Mouse (Mus musculus) kidney, embryonic 16.5 days (tissue): ENCODE data around the gene Slc22a7. TPM values are rescaled to one million over a fixed set of nuclear protein-coding genes. Genes with fewer than 3 reads are reported as not detected.

Experiments used
- ATAC-seq: fragments of 200-750 bp; cut with Nextera tagmentation; 2 replicates; pipeline ENCODE4 v1.8.0; 2017; ENCODE audit warnings: moderate TSS enrichment; ENCODE audit not compliant: low FRiP score, low TSS enrichment
- H3K27ac ChIP-seq: fragments of 300-500 bp; sonication (generic); 2 replicates; pipeline ENCODE4 v1.5.1; 2014; ENCODE audit warnings: low read length
- H3K27me3 ChIP-seq: fragments of 300-500 bp; sonication (generic); 2 replicates; pipeline ENCODE4 v1.6.1; 2014; ENCODE audit warnings: low read length, control low read depth, mixed read lengths; ENCODE audit not compliant: insufficient read depth
- H3K36me3 ChIP-seq: fragments of 300-500 bp; sonication (generic); 2 replicates; pipeline ENCODE4 v1.6.1; 2014; ENCODE audit warnings: low read length, control low read depth, mixed read lengths; ENCODE audit not compliant: insufficient read depth
- H3K4me1 ChIP-seq: fragments of 300-500 bp; sonication (generic); 2 replicates; pipeline ENCODE4 v1.6.1; 2014; ENCODE audit warnings: low read length, control low read depth, mixed read lengths; ENCODE audit not compliant: insufficient read depth
- H3K4me2 ChIP-seq: fragments of 300-500 bp; sonication (generic); replicated peaks from 2 replicates; pipeline ENCODE4 v1.6.1; 2014; ENCODE audit warnings: low read depth, low read length
- H3K4me3 ChIP-seq: fragments of 300-500 bp; sonication (generic); 2 replicates; pipeline ENCODE4 v1.5.1; 2014; ENCODE audit warnings: mild to moderate bottlenecking, low read length
- H3K9ac ChIP-seq: fragments of 300-500 bp; sonication (generic); replicated peaks from 2 replicates; pipeline ENCODE4 v1.6.1; 2014; ENCODE audit warnings: low read length
- H3K9me3 ChIP-seq: fragments of 300-500 bp; sonication (generic); 2 replicates; pipeline ENCODE4 v1.6.1; 2016; ENCODE audit warnings: low read length, control low read depth
- WGBS: fragments of 180-500 bp; shearing (Covaris S2); extraction: QIAGEN DNeasy Blood & Tissue Kit; methylation state at CpG from one replicate; pipeline ENCODE4 v1.1.7; 2014; 5-methylcytosine and 5-hydroxymethylcytosine counted together
- polyA plus RNA-seq: library from polyadenylated mRNA; unstranded; fragments of >200 nt; fragmentation: Nextera tagmentation; extraction: Ambion mirVana; gene quantifications from 2 replicates; pipeline ENCODE4 v1.2.1, GENCODE M21; 2015

Gene Slc22a7
- polyA plus RNA-seq, 1 experiment from 2014 or later: 0.32 TPM

- H3K9me3 ChIP-seq: no peaks in the 10 kb centered on the region
- H3K9ac ChIP-seq: no peak overlapping the region
- no peak for ATAC-seq
- peaks cover 11% of the 10 kb centered on the region for H3K4me1 ChIP-seq
- peaks cover 49% of the 10 kb centered on the region for H3K27me3 ChIP-seq
- 9% methylated on average over 8 of the region's 8 CpGs for WGBS
- H3K27ac ChIP-seq: no peak overlapping the region
- peak overlapping the region; percentile 54 for H3K4me2 ChIP-seq
- no peaks in the 10 kb centered on the region for H3K36me3 ChIP-seq
- H3K4me3 ChIP-seq: peak overlapping the region; percentile 43
Measured at GRCm38 (mm10) chr17:46461347-46461746, 23.1 kb upstream of the Slc22a7 start.

GRCm38 (mm10) chr17:46460673-46461072 is 22.4 kb upstream of the Slc22a7 start:
- Histone ChIP-seq H3K4me3 (peak overlapping the region; percentile 43), H3K27me3 (peaks cover 56% of the 10 kb centered on the region), H3K4me2 (peak overlapping the region; percentile 54), H3K4me1 (peaks cover 11% of the 10 kb centered on the region), H3K9ac (peak overlapping the region; percentile 53), H3K9me3 (no peaks in the 10 kb centered on the region), H3K27ac (no peak overlapping the region), H3K36me3 (no peaks in the 10 kb centered on the region)
- under 1% methylated on average over 32 of the region's 32 CpGs for WGBS
- no peak for ATAC-seq

GRCm38 (mm10) chr17:46458439-46458838 is 20.2 kb upstream of the Slc22a7 start:
- WGBS: 38% methylated on average over 3 of the region's 3 CpGs
- Histone ChIP-seq H3K4me2 (no peak overlapping the region), H3K4me1 (peaks cover 33% of the 10 kb centered on the region), H3K9ac (no peak overlapping the region), H3K27ac (no peak overlapping the region), H3K27me3 (peaks cover 73% of the 10 kb centered on the region), H3K4me3 (no peak overlapping the region), H3K9me3 (no peaks in the 10 kb centered on the region), H3K36me3 (no peaks in the 10 kb centered on the region)
- ATAC-seq: no peak

- Histone ChIP-seq H3K9me3 (no peaks in the 10 kb centered on the region), H3K9ac (no peak overlapping the region), H3K4me2 (no peak overlapping the region), H3K27me3 (peaks cover 78% of the 10 kb centered on the region), H3K36me3 (no peaks in the 10 kb centered on the region), H3K4me3 (no peak overlapping the region), H3K27ac (no peak overlapping the region), H3K4me1 (peaks cover 37% of the 10 kb centered on the region)
- WGBS: 13% methylated on average over 10 of the region's 10 CpGs
- no peak for ATAC-seq
Measured at GRCm38 (mm10) chr17:46457791-46458190, 19.5 kb upstream of the Slc22a7 start.

GRCm38 (mm10) chr17:46455110-46455691 is 16.9 kb upstream of the Slc22a7 start:
- H3K4me2 ChIP-seq: peak overlapping the region; percentile 64
- no peaks in the 10 kb centered on the region for H3K9me3 ChIP-seq
- H3K27me3 ChIP-seq: peaks cover 70% of the 10 kb centered on the region
- no peak for ATAC-seq
- under 1% methylated on average over 33 of the region's 33 CpGs for WGBS
- H3K9ac ChIP-seq: peak overlapping the region; percentile 5; the same call in 1 of the 2 replicates
- peaks cover 27% of the 10 kb centered on the region for H3K4me1 ChIP-seq
- H3K4me3 ChIP-seq: peak overlapping the region; percentile 39
- H3K36me3 ChIP-seq: no peaks in the 10 kb centered on the region
- H3K27ac ChIP-seq: no peak overlapping the region

DNA sequence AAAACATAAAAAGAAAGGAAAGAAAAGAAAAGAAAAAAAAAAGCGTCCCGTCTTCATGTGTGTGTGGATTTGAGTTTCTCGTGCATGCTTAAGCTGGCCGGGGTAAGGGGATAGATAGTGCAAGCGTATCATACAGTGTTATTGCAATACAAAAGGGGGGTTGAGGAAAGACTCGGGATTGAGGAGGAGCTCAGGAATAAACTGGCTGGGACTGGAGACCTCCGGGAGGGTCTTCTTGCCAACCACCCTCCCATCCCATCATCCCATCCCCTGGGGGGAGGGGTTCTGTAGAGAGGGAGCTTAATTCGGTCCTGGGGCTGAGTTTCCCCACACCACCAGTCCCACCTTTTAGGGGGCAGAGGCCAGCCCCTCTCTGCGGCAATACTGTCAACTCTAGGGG is 16.3 kb upstream of the Slc22a7 start:
- Histone ChIP-seq H3K4me2 (peak overlapping the region; percentile 64), H3K27ac (no peak overlapping the region), H3K4me3 (peak overlapping the region; percentile 39), H3K9me3 (no peaks in the 10 kb centered on the region), H3K36me3 (no peaks in the 10 kb centered on the region), H3K4me1 (peaks cover 26% of the 10 kb centered on the region), H3K27me3 (peaks cover 63% of the 10 kb centered on the region), H3K9ac (no peak overlapping the region)
- ATAC-seq: no peak
- WGBS: under 1% methylated on average over 9 of the region's 9 CpGs

DNA sequence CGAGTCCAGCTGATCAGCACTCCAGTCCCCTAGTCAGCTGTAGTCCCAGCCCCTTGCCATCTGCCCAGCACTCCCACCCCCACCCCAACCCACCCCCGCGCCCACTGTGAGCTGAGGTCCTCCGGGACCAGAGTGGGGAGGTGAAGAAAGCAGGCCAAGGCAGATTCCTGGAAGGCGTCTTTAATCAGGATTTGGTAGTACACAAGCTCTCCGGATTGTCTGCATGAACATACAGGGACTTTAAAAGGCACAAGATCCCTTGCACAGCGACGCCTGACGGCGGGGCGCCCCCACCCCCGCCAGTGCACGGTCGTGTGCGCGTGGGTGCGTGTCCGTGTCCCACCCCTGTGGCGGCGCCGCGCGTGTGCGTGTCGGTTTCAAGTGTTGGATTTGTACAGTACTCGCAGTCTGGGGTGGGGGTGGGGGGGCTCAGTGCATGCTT is 15.7 kb upstream of the Slc22a7 start:
- H3K4me1 ChIP-seq: peaks cover 26% of the 10 kb centered on the region
- no peak overlapping the region for H3K27ac ChIP-seq
- H3K27me3 ChIP-seq: peaks cover 58% of the 10 kb centered on the region
- no peak overlapping the region for H3K9ac ChIP-seq
- H3K4me2 ChIP-seq: peak overlapping the region; percentile 64
- WGBS: under 1% methylated on average over 26 of the region's 26 CpGs
- H3K9me3 ChIP-seq: no peaks in the 10 kb centered on the region
- H3K4me3 ChIP-seq: peak overlapping the region; percentile 39
- no peak for ATAC-seq
- H3K36me3 ChIP-seq: no peaks in the 10 kb centered on the region

- WGBS: 3% methylated on average over 13 of the region's 13 CpGs
- Histone ChIP-seq H3K27me3 (peaks cover 52% of the 10 kb centered on the region), H3K4me2 (peak overlapping the region; percentile 64; the same call in 1 of the 2 replicates), H3K9me3 (no peaks in the 10 kb centered on the region), H3K4me1 (peaks cover 26% of the 10 kb centered on the region), H3K4me3 (no peak overlapping the region), H3K27ac (no peak overlapping the region), H3K36me3 (no peaks in the 10 kb centered on the region), H3K9ac (no peak overlapping the region)
- no peak for ATAC-seq
Measured at GRCm38 (mm10) chr17:46453302-46453948, 15.2 kb upstream of the Slc22a7 start.

DNA sequence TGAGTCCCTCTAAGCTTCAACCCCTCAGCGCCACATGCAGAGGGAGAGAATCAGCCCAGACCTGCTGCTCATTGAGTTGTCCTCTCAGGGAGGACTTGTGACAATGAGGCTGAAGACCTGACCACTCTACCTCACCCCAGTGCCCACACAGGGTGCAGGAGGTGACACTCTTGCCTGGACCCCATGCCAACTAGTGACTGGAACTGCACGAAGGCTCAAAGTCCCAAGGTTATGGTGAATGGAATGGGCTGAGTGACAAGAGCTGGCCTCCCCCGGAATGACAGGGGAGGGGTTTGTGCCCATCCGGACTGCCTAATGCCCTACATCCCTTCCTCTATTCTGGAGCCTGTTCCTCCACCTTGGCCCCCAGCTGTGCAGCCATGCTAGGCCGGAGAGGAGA is 14.4 kb upstream of the Slc22a7 start:
- 28% methylated on average over 5 of the region's 5 CpGs for WGBS
- Histone ChIP-seq H3K9ac (no peak overlapping the region), H3K36me3 (no peaks in the 10 kb centered on the region), H3K4me1 (peaks cover 26% of the 10 kb centered on the region), H3K27ac (no peak overlapping the region), H3K9me3 (no peaks in the 10 kb centered on the region), H3K4me2 (no peak overlapping the region), H3K4me3 (no peak overlapping the region), H3K27me3 (peaks cover 45% of the 10 kb centered on the region)
- 0 out of 2 replicates have a peak, but pooled peaks have one; percentile 7 for ATAC-seq

DNA sequence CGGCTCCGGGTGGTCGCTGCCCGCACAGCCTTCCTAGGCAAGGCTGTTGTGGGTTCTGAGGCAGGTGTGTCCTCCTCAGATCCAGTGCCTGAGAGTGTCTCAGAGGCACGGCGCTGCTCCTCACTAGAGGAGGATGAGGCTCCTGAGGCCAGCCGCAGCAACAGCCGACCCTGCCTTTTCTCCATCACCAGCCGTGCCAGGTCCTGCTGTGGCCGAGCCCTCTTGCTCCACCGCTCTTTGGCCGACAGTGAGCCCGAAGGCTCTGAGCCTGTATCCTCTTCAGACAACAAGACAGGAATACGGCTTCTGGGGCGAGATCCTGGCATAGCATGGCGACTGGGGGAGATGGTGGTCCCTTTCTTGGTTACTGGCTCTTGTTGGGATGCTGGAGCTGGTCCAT is 8.0 kb upstream of the Slc22a7 start:
- Histone ChIP-seq H3K4me3 (no peak overlapping the region), H3K9me3 (no peaks in the 10 kb centered on the region), H3K4me2 (no peak overlapping the region), H3K9ac (no peak overlapping the region), H3K4me1 (peaks cover 19% of the 10 kb centered on the region), H3K36me3 (no peaks in the 10 kb centered on the region), H3K27ac (no peak overlapping the region), H3K27me3 (peaks cover 51% of the 10 kb centered on the region)
- ATAC-seq: no peak
- WGBS: 92% methylated on average over 16 of the region's 16 CpGs
